Mouse (Mus musculus) cerebellum, adult 9-11 months (tissue): ENCODE measurements around the gene Cotl1.

Source experiments
- DNase-seq: peaks from one replicate; pipeline ENCODE4 v3.0.0; 2022

The Cotl1 gene

GRCm38 (mm10) chr8:119838100-119838982 lies 2.0 kb downstream of the Cotl1 start:
- DNase-seq: no peak

GRCm38 (mm10) chr8:119837553-119838071 lies 2.7 kb downstream of the Cotl1 start:
- DNase-seq: no peak

DNA sequence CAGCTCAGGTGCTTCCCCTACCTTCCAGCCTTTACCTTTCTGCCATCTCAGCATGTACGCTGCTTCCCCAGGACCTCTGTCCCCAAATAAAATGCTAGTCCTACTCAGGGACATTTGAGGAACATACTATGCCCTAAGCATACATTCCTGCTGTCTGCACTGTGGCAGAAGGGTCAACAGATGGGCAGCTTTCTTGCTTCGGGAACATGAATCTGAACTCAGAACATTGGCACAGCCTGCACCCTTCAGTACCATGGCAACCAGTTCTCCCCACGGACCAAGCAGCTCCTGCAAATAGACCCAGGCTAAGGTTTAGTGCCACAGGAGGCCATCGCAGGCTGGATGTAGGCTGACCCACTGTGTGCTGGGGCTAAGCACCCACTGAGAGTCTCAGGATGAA lies 3.5 kb downstream of the Cotl1 start:
- no peak for DNase-seq

GRCm38 (mm10) chr8:119835270-119835669 lies 5.1 kb downstream of the Cotl1 start:
- DNase-seq: peak; percentile 69

DNA sequence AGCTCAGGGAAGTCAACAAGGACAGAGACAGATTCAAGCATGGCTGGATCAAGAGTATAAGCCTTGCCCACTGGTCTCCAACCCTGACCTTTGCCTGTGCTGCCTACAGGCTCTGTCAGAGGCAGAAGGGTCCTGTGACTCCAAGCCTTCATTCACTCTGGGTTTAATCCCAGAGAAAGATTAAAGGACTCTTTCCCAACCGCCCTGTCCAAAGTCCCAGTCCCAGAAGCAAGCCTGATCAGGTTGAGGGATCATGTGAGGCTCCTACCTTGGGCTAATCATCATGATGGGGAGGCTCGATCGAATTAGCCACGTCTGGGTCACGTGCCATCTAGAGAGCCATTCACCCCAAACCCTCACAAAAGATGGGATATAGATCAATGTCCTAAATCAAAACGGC lies 5.7 kb downstream of the Cotl1 start:
- DNase-seq: no peak

- no peak for DNase-seq
Observed at GRCm38 (mm10) chr8:119832931-119833330, 7.4 kb downstream of the Cotl1 start.

DNA sequence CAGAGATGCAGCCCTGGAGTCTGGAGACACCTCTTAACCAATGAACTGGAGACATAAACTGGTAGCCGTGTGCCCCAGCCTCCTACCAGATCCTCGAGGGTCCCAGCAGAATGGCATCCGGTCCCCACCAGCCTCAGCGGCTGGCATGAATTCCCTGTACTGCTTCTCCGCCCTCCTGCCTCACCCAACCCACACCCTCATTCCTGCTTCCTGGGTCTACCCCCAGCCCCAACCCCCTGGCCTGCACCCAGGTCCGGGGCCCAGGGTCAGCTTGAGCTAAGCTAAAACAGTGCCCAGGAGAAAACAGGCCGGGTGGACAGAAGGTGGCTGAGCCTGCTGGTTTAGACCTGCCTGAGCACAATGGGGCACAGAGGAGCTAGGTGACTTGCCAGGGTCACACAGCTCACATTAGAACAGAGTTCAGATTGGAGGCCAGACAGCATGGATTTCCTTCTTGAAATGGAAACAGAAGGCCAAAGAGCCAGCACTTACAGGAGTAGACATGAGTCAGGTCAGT lies 8.2 kb downstream of the Cotl1 start:
- DNase-seq: no peak

- peak; percentile 76 for DNase-seq
Observed at GRCm38 (mm10) chr8:119831336-119831995, 8.9 kb downstream of the Cotl1 start.

GRCm38 (mm10) chr8:119830589-119830988 lies 9.8 kb downstream of the Cotl1 start:
- no peak for DNase-seq

DNA sequence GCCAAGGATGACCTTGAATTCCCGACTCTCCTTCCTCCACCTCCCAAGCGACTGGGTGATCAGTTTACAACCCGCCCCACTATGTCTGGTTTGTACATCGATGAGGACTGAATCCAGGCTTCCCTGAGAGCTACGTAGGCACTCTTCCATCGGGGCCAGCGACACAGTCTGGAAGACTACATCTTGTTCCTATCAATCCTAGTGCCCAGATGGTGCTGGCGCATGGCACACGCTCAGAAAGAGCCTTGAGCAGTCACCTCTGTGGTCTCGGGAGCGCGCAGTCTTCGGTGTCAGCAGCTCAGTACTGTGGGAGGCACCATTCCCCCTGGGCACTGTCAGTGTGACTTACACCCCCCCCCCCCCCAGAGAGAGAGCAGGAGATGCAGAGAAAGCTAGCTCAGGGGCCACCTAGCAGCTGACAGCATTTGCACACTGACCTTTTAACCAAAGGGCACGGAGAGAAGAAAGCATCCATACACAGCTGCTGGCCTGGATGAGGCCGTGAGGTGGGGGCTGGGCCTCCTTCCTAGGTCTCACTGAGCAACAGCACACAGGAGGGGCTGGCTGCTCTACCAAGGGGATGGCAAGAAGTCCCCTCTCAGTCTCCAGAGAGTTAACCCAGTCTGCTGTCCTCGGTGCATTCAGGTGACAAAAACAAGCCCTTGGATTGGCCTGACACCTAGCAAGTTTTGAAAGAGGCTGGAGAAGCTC lies 10.3 kb downstream of the Cotl1 start:
- peak; percentile 62 for DNase-seq

- no peak for DNase-seq
Observed at GRCm38 (mm10) chr8:119829420-119829819, 10.9 kb downstream of the Cotl1 start.

DNA sequence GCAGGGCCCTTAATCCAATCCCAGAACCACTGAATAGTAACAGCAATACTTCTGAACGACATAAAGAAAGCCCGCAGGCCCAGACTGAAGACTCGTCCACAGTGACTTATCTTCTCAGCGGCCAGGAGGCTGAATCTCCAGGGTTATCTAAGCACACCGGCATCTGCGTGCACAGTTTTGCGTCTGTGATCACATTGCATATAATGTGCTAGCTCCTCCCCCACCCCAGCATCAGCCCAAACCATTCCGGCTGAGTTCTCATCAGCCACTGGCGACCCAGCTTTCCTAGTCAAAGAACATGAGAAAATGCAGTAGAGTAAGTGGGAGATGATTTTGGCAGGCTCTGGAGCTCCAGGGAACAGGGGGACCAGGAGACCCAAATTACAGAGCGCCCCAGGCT lies 11.3 kb downstream of the Cotl1 start:
- no peak for DNase-seq

GRCm38 (mm10) chr8:119827721-119828153 lies 12.6 kb downstream of the Cotl1 start:
- DNase-seq: no peak

GRCm38 (mm10) chr8:119826982-119827381 lies 13.4 kb downstream of the Cotl1 start:
- DNase-seq: no peak

DNA sequence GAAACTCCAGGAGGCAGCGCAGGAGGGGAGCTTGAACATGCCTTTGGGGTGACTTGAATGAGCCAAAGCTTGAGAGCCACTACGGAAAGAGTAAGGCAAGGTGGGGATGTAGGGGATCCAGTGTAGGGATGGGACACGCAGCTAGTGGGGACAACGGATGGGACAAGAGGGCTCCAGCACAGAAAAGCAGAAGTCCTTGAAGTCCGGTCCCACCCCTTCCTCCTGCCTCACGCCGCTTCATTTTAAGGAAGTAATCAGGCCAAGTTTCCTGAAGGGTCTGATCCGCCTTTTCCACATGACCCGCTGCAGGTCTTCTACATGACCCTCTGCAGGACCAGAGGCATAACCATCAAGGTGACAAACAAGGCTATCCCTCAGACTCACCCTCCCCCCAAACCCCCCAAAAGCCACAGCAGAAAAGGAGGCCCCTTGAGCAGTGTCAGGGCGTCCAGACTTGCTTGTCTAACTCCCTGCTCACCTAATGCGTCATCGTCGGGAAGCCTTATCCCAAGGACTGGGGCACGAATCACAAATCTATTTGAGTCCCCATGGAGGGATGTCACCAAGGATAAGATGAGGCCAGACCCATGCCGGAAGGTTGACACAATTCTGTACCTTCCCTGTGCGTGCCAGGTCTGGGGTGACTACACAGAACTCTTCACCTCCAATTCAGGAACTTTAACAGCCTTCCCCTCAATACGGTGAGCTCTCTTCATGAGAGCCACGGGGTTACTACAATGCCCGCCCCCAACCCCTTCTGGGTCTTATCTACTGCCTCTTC lies 14.2 kb downstream of the Cotl1 start:
- no peak for DNase-seq

GRCm38 (mm10) chr8:119824809-119825273 lies 15.5 kb downstream of the Cotl1 start:
- no peak for DNase-seq

GRCm38 (mm10) chr8:119824100-119824499 lies 16.2 kb downstream of the Cotl1 start:
- peak; percentile 63 for DNase-seq

DNA sequence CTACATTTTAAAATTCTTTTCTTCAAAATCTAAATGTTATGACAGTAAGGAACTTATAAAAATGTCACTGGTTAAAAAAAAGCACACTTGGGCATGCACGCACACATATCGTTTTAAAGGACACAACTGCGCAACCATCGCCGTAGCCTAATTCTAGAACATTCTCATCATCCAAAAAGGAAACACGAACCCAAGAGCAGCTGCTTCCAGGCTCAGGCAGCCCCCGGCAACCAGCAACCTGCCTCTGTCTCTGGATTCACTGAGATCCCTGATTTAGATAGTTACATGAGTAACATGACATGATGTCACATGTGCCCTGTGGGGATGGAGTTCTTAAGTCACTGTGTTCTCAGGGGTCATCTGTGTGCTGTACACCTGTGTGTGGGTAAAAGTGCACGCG lies 17.1 kb downstream of the Cotl1 start:
- DNase-seq: no peak

DNA sequence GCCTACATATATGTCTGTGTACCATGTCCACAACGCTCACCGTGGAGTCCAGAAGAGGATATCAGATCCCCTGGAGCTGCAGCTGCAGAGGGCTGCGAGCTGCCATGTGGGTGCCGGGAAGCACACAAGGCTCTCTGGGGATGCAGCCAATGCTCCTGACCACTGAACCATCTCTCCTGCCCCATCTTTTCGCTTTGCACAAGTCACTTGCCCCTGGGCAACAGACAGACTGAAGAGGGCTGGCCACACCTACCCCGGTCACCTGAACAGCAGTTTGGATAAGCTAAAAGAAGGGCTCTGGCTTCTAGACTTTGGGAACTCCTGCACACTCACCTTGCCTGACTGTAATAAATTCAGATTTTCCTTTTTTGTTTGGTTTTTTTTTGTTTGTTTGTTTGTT lies 18.7 kb downstream of the Cotl1 start:
- no peak for DNase-seq

DNA sequence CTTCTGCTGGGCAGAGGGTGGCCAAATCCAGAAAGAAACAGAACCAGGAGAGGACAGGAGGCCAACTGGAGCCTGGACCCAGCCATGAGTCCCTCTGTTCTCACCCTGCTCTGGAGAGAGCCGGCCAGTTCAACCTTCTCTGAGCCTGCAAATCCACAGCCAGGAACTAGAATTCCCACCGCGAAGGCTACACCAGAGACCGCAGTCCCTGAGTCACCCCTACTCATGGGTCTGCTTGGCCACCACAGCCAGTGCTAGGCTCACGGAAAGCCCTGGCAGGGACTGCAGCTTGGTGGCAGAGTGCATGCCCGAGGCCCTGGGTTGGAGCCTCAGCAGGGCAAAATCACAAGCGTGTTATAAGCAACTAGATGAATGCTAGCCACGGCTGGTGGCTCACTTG lies 20.4 kb downstream of the Cotl1 start:
- no peak for DNase-seq

GRCm38 (mm10) chr8:119819316-119819715 lies 21.0 kb downstream of the Cotl1 start:
- peak; percentile 73 for DNase-seq

DNA sequence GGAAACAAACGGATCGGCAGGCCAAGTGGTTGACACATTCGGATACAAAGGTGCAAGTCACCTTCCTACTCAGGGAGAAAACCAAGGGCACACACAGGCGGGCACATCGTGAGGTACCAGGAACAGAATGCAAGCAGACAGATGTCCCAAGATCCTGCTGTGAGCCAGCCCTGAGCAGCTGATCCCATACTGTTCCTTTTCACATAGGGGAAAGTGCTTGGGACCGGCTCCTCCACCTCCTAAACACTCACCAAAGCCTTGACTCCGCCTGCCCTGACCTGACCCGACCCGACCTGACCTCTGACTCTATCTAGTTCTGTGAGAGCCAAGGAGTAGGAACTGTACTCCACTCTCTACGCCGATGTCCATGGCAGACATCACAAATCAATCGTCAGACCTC lies 22.9 kb downstream of the Cotl1 start:
- no peak for DNase-seq
